Mouse (Mus musculus) thymus, postnatal 10 days (tissue): ENCODE results near the gene Chml.
A peak's percentile ranks its signal among the peaks of the same experiment; 100 is the strongest.

Source experiments
- DNase-seq, 2 experiments: peaks; one replicate each; pipeline ENCODE4 v3.0.0; 2021; ENCODE audit warnings: low spot score in 2 of 2

The Chml gene

DNA sequence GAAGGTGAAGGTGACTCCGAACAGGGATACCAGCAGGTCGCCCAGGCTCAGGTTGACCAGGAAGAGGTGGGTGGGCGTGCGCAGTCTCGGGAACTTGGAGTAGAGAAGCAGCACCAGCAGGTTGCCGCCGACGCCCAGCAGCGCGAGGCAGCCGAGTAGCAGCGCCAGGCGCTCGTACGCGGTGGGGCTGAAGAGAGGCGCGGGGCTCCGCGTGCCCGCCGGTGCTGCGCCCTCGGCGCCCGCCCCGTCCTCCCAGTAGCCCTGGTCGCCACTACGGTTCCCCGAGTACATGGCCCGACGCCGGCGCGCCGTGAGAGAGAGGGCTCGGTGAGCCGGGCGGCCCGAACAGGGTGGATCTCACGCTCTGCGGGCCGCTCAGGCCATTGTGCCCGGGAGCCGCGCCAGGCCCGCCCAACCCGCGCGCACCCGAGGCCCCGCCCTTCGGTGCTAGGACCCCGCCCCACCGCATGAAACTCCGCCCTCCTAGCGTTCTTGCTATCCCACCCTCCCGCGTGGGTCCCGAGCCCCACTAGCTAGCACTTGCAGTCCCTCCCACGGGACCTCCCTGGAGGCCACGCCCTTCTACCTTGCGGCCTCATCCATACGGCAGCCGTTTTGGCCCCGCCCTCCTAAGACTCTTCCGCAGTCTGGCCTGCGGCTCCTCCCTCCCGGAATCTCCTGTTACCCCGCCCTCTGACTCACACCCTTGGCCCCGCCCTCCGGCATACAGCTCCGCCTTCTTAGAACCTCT, at the start of gene Chml, which contains the start of gene Opn3:
TSS of gene Chml (minus strand) at position 656 of the 751 bp plus-strand sequence.
TSS of gene Opn3 (minus strand) at position 531 of the 751 bp plus-strand sequence.
- DNase-seq, result peak; percentile 99

DNA sequence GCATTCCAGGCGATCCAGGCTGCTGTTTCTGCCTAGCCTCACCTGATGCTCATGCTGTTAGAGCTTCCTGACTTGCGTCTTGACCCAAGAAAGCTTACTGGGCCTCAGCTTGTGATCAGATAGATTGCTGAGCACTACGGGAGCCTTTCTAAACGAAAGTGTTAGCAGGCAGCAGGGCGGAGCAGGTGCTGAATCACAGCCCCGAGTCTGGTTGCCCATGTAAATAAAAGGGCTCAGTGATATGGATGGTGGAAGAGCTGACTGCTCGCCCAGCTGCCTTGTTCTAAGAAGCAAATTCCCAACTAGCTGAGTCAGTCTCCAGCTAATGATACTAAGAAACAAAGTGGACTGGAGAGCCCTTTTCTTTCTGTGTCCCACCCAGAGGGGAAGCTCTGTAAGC, 33.1 kb upstream of the Chml start:
- DNase-seq, result no peak

DNA sequence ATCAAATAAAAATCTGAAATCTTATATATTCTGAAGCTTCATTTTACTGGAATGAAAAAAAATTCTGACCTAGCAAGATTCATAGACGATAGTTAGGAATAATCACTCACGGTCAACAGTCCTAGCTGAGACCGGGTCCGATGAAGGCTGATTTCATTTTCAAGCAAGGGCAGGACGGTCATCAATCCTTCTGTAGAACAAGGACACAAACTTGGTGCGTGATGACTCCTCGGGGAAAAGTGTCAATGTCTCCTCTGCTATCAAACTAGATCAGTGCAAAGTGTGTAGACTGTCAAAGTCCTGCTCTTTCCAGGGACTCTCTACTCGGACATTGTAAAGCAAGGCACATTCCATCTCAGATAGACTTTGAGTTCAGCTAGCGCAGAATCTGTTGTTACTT, 24.1 kb upstream of the Chml start:
- DNase-seq, result no peak

DNA sequence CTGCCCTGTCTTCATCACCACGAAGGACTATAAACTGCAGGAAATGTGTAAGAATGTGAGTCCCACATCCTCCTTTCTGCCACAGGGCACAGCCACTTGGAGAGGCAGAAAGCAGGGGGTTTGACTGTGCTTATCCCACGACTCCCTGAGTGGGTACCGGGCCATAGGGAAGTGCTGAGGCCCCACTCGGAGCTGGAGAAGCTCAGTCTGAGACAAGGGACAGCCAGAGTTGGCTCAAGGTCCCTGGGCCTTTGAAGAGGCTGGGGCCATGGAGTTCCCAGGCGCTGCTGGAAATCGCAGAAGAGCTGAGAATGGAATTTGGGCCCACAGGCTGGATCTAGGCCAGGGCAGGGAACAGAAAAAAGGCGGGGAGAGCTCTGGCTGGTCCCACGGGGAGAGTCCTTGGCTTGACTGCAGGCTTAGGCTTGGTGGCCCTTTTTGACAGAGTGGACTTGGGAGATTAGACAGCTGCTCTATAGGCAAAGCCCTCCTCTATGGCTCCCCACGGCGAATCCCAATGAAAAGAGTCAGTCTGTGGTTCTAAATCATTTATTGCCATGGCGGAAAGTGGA, 19.7 kb upstream of the Chml start:
- DNase-seq, result no peak

DNA sequence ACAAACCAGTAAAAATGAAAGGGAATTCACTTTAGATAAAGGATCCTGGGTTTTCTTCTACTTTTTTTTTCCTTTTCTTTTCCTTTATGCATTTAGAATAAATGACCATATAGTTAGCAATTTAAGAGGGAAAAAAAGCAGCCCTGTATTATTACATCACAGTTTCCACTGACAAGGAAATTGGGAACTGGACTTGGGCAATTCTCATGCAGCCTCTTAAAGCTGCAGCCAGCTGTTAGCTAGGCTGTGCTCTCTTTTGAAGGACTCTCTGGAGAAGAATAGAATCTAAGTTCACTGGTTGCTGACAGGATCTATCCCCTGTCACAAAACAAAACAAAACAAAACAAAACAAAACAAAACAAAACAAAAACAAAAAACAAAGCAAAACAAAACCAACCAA, 15.3 kb upstream of the Chml start:
- no peak for DNase-seq

DNA sequence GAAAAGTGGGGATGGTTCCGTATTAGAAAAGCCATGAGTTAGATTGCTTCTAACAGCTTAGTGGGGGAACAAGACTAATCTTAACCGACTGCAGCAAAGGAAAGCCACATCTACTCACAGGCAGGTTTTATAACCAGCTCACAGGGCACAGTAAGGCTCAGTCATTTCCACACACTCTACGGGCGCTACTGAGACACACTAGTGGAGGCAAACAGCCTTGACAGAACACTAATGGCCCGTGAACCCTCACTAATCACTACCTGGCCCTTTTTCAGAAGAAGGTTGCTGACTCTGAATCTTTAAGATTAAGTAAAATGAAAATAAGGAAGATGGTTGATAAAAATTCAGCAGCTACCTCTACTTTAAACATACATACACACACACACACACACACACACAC, 14.9 kb upstream of the Chml start:
- no peak for DNase-seq

DNA sequence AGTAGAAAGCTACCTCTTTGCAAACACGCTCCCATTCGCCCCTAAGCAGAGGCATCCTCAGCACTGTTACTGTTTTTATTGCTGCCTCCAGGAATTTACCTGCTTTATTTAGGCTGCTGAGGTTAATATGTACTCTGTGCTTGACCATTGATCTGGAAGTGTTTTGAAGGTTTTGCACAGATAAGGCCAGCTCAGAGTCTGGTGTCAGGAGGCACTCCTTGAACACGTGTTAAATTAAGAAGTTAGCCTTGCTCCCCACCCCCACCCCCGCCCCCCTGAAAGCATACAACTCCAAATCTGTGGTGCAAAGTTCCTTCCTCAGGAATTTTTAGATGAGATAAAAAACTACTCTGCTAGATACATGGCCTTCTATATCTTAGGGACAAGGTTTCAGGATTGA, 8.4 kb upstream of the Chml start:
- DNase-seq, result no peak

DNA sequence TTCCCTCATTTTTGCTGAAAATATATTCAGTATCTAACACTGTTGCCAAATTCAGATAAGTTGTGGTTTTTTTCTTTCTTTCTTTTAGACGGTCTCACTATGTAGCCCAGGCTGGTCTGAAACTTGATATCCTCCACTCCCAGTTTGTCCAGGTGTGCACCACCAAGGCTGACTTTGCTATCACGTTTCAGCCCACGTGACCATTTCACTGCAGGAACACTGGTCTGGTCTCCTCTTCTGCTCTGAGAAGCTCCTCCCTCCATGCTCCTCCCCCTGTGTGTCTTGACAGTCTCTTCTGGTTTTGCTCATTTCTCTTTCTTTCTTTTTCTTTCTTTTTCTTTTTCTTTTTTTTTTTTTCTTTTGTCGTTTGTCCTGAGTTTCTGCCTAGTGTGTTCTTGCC, 7.1 kb upstream of the Chml start:
- DNase-seq, result peak in 1 of 2 experiments; percentile 6

DNA sequence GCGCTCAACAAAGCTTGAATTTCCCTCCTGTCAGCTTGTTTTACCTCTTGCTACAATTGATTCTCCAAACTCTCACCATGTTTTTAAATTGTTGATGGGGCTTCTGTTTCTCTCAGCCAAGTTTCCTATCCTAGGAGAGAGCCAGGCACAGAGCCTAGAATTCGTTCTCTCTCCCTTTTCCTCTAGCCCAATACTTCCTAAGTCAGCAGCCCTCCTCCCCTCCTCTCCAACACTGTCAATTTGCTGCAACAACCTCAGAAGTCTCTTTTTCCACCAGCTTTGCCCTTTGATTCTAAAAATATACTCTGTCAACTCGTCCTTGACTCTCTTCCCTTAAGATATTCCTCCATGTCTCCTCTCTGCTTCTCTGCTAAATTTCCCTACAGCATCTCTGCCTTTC, 6.7 kb upstream of the Chml start:
- DNase-seq, result no peak

DNA sequence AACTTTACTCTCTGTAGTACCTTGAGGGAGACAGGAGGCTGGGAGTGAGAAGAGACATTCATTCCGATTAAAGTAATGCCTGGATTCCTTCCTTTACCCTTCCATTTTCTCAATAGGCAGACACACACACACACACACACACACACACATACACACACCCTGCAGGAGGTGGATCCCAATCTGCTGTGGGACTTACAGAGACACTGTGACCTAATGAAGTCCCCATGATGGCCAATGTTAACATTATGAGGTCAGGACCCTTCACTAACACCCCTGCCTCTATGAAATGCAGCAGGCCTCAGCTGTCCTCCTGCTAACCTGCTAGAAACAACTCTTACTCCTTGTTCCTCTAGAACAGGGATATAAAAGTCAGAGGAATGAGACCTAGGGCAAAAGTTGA, 5.6 kb upstream of the Chml start, which contains the start of gene Wdr64:
TSS of gene Wdr64 (plus strand) at position 301 of the 400 bp plus-strand sequence.
- DNase-seq, result no peak

DNA sequence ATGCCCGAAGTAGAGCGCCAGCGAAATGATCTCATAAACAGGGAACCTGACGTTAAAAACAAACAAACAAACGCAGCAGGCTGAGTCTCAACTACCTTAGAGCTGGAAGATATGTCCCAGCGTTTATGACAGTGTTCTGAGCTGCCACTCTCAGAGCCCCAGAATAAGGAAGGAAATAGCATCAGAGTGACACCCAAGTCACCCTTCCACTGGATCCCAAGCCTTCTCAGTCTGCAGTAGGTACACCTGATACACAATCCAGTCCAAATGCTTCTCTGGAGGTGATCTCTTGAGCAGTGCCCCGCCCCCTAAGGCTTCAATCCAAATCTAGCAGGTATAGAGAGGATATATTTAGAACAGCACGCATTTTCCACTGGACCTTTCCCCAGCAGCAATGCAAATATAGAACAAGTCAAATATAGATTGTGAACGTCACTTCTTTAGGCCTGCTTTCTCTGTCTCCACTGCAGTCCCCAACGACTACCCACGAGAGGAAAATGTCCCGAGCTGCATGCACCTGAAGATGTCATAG, 794 bp upstream of the Chml start:
- peak; percentile 7 to 27 for DNase-seq

DNA sequence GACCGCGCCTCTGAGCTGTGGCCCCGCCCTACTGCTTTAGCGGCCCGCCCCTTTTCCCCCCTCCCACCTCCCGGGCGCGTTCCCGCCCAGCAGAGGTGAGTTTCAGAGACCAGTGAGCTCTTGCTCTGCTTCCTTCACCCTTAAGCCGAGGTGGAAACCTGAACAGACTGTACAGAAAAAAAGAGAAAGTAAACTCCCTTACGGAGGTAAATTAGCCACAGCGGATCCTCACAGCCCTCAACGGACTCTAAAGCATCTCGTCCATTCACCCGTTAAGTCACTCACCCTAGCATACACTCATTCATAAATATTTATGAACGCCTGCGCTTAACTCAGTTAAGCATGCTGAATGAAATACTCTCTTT, 278 bp upstream of the Chml start:
- DNase-seq, result no peak

DNA sequence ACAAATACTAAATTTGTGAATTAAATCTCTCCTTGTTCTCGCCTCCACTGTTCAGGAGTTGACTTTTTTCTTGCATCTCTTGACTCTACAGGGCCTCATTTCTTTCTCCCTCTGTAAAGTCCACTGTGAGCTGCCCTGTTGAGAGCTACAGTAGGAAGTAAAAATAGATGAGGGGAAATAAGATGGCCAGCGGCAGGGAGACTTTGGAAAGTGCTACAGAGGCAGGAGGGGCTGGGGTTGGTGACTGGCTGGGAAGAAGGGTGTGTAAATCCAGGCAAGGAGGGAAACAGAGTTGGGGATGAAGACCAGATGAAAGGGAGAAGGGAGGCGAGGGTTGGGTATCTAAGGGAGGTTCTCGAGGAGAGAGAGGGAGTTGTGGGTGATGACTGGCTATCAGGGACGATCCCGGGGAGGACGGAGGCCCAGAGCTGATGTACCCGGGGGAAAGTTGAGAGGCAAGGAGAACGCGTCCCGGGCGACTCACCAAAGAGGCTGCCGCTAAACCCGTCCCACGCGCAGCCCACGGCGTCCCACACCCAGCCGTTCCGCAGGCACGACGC, 935 bp downstream of the Chml start:
- no peak for DNase-seq

DNA sequence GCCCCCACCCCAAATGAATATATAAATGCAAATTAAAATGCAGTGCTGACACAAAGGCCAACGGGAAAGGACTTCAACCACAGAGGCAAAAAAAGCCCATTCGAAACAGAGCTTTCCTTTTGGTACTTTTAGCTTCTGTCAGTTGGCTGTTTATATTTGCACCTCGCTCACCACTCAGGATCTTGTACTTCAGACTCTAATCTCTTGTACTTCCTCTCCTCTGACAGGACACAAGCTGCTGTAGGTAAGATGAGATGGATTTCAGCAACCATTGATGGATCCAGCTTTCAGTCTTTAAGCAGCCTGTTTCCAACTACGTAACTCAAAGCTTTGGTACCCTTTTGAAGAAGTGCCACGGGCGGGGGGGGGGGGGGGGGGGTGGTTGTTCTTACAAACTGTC, 11.7 kb downstream of the Chml start:
- DNase-seq, result no peak

DNA sequence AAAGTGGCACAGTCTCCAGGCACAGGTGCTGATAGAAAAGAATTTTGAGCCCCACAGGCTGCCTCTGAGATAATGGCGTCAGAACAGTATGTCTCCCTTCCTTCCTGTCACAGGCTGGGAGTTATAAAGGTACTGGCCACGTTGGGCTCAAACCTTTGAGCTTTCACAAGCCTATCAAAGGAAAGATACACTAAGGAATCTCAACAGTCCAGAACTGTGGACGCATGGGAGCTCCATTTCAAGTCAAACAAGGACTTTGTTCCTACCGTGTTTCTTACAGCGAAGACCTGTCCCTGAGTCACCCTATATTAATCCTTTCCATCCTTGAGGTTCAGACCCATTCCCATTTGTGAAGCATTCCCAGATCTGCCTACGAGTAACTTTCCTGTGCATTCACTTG, 15.2 kb downstream of the Chml start:
- DNase-seq, result no peak

DNA sequence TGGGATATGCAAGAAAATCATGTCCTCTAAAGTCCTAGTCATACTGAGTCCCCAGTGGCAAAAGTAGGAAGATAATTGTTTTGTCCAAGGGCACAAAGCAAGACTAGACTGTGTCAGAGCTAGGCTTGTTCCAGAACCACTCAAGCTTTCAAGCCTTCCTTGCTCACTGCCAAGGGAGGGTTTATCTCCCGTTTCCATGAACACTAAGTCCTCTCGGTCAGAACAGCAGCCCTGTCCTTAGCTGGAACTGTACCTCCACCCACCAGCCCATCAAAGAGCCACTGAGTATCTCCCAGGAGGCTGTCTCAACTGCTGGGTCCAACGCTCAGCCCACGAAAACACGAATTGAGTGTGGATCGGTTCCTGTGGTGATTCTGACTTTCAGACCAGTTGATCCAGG, 17.6 kb downstream of the Chml start:
- no peak for DNase-seq

DNA sequence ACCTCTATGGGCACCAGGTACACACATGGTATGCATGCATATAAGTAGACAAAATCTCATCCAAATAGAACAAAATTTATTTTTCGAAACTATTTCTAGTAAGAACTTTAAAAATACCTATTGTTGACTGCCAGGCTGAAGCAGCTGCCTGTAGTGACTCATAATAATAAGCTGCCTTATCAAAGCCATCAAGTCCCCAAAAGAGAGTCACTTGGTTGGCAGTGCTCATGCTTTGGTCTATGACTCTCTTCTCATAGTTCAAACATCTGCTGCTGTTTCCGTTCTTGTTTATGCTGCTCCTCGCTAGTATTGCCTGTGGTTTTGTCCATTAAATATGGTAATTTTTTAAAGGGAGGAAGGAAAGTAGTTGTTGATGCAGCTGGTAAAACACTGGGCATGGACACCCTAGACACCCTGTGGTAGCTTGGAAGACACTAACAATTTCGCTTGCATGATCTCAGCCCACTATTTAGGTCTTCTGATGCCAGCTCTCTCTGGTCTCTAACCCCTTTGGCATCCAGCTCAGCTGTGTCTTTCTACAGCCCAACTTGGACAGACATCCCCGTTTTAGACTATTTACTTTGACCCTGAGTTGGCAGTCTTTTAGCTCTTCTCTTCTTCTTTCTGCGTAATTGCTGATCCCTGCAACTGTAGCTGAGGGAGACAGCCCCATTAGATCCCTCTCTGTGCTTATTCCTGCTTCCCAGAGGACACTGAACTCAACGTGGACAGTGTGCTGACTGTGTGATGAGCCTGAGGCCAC, 19.0 kb downstream of the Chml start:
- no peak for DNase-seq

DNA sequence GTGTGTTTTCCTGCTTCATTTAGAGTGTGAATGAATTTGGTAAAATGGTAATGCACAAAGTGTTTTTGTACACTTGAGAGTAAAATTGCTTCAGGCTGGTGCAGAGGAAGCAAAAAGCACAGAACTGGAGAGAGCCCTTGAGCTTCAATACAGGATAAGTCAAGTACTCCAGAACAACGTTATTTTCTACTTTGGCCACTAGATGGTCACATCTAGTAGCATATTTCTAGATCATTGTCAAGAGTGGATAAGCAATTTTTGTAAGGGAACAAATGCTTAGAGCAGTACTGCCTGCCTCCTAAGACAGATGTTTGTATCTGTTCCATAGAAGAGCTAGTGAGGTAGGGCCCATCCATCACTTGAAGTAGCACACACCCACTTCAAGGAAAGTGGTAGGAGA, 21.1 kb downstream of the Chml start:
- no peak for DNase-seq

DNA sequence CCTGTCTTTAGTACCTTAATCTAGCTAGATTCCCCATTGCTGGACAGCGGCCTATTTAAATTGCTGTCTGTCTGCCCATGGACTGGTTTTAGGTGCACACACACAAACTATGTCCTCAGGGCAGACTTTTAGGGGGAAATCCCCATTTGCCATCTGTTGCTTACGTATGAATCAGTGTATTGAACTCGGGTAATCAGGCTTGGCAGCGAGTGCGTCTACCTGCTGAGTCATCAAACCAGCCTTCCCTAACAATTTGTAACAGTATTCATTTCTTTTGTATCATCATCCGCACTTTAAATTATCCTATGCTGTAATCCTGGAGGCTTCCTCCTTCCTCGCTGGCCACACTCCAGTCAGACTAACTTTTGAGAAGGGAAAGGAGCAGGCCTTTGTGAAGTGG, 22.7 kb downstream of the Chml start:
- no peak for DNase-seq

DNA sequence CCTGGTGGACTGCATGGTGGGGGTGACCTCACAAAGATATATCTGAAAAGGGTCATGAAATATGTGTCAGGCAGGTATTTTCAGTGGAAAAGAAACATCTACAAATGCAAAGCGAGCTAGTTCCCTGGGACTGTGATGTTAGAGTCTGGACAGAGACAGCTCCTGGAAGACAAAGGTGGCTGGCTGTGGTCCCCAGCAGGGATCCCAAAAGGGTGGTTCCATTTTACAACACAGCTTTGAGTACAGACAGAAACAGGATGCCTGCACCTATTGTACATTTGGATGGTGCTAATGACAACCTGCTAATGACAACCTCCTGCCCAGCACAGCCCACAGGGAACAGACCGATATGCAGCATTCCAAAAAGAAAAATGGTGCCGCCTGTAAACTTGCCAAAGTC, 23.2 kb downstream of the Chml start:
- DNase-seq, result no peak

DNA sequence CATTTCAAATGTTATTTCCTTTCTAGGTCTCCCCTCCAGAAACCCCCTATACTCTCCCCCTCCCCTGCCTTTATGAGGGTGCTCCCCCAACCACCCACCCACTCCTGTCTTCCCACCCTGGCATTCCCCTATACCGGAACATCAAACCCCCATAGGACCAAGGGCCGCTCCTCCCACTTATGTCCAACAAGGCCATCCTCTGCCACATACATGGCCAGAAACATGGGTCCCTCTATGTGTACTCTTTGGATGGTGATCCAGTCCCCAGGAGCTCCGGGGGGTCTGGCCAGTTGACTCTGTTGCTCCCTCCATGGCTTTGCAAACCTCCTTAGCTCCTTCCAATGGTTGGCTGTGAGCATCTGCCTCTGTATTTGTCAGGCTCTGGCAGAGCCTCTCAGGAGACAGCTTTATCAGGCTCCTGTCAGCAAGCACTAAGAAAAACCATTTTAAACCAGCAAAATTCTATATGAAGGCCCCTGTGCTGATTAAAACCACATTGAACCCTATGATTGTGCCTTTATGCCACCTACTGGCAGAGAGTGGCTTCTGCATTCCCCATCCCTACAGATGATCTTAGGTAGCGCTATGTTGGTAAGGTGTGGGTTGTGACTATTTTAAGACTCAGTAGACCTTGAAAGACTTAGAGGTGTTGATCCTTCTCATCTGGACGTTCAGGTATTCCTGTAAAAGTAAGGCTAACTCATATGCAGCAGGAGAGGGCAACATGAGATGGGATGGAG, 23.9 kb downstream of the Chml start:
- peak; percentile 12 to 41 for DNase-seq

DNA sequence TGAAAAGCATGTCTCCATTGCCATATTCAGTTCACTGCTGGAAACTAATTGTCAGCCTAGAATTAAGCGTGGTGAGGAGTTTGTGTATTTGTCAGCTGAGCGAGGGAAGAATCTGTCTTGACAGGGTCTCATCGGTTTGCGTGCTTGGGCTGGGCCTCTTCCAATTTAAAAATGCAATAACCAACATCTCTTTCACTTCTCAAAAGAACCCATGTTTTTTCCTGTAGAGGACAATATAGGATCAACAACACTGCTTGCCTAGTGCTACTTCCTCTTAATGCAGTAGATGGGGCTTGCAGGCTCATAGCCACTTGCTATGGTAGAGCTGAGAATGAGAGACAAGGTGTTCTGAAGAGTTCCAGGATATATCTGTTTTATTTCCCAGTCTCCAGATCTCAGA, 32.8 kb downstream of the Chml start:
- no peak for DNase-seq
